Mouse (Mus musculus): ENCODE measurements at regions not wholly inside any gene's neighbourhood (a gene's known extent, or its start where the extent isn't known, plus 50 kb on each side); places are given as distances from the start of the nearest gene placed in this dataset.

DNA sequence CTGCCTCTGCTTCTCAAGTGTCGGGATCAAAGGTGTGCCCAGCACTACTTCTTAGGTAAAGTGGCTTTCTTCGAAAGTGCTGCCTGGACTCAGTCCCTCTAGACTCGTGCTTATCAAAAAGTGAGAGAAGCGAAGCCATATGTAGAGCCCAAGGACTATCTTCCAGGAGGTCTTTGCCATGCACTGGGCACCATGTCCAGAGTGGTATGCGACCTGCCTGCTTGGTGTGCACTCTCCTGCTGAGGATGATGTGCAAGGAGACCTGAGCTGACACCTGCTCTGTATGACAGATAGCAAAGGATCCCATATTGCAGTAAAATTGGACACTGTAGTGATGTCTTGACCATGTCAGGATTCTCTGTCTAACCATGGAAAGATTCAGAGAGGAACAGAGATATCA is 139.0 kb downstream of the Otor start:
- TF ChIP-seq CTCF (IDR thresholded peaks at IDR 0.05; ENCODE audit: low read depth) (no peak), EP300 (IDR thresholded peaks at IDR 0.05; ENCODE audit: low read depth) (no peak)
